Comparison of ENCODE assay signal across 14 mouse cellular contexts in genomic region chr17:44397829-44398228, GRCm38 (mm10).
DNase-seq lines count a peak whose midpoint lies in the region; ATAC-seq and TF ChIP-seq lines count a peak whose summit lies in the region.
"Had no signal": no experiment of that assay in that cellular context is flagged by ENCODE, and none has a peak within 500 bp of the region (broad histone marks: within the 10 kb centered on the region; RNA-seq: fewer than 3 reads in every experiment).

No protein-coding gene starts in this region.

- no peaks in the 10 kb centered on the region for H3K36me3 ChIP-seq in limb, embryonic 12.5 days
- no peaks in the 10 kb centered on the region for H3K36me3 ChIP-seq in limb, embryonic 10.5 days
- H3K36me3 ChIP-seq in forebrain, embryonic 16.5 days (ENCODE audit: control insufficient read depth, insufficient read depth), result no peaks in the 10 kb centered on the region
- no peaks in the 10 kb centered on the region for H3K36me3 ChIP-seq in neural tube, embryonic 13.5 days
- H3K36me3 ChIP-seq in intestine, postnatal 0 days (ENCODE audit: control insufficient read depth, insufficient read depth), result no peaks in the 10 kb centered on the region
- H3K36me3 ChIP-seq: limb, embryonic 13.5 days; midbrain, embryonic 12.5 days had no signal

- H3K9ac ChIP-seq in limb, embryonic 12.5 days (replicated peaks), result no peak overlapping the region
- no peak overlapping the region for H3K9ac ChIP-seq in forebrain, embryonic 16.5 days (replicated peaks; ENCODE audit: low read depth, low read length)
- H3K9ac ChIP-seq in neural tube, embryonic 13.5 days, result no peak overlapping the region
- H3K9ac ChIP-seq in intestine, postnatal 0 days (ENCODE audit: low read depth, low read length), result no peak overlapping the region
- H3K9ac ChIP-seq: limb, embryonic 13.5 days; lung, embryonic 14.5 days; midbrain, embryonic 12.5 days had no signal

- no peak overlapping the region for H3K4me3 ChIP-seq in limb, embryonic 12.5 days (replicated peaks)
- no peak overlapping the region for H3K4me3 ChIP-seq in limb, embryonic 10.5 days
- no peak overlapping the region for H3K4me3 ChIP-seq in forebrain, embryonic 16.5 days (replicated peaks; ENCODE audit: low read length)
- H3K4me3 ChIP-seq in neural tube, embryonic 13.5 days, result no peak overlapping the region
- H3K4me3 ChIP-seq in intestine, postnatal 0 days (ENCODE audit: low read depth, low read length), result no peak overlapping the region
- H3K4me3 ChIP-seq: limb, embryonic 13.5 days; midbrain, embryonic 12.5 days had no signal

- ATAC-seq in limb, embryonic 12.5 days (ENCODE audit: insufficient number of reproducible peaks, insufficient read depth, low FRiP score, low TSS enrichment, low read depth), result no peak
- peak; percentile 80 for ATAC-seq in forebrain, embryonic 16.5 days
- ATAC-seq in neural tube, embryonic 13.5 days (ENCODE audit: low read depth), result peak; percentile 86
- ATAC-seq in intestine, postnatal 0 days, result no peak
- no peak for ATAC-seq in CD4-positive, CD25-positive, alpha-beta regulatory T cell, adult 4 months

- no peak overlapping the region for H3K4me2 ChIP-seq in limb, embryonic 12.5 days
- H3K4me2 ChIP-seq in forebrain, embryonic 16.5 days (ENCODE audit: low read length), result no peak overlapping the region
- 0 out of 2 replicates have a peak overlapping the region, but pooled peaks have one; percentile 11 for H3K4me2 ChIP-seq in neural tube, embryonic 13.5 days
- no peak overlapping the region for H3K4me2 ChIP-seq in intestine, postnatal 0 days (replicated peaks; ENCODE audit: low read depth)
- H3K4me2 ChIP-seq: limb, embryonic 13.5 days; lung, embryonic 14.5 days; midbrain, embryonic 12.5 days had no signal

- H3K9me3 ChIP-seq in limb, embryonic 12.5 days, result no peaks in the 10 kb centered on the region
- no peaks in the 10 kb centered on the region for H3K9me3 ChIP-seq in limb, embryonic 10.5 days (replicated peaks)
- no peaks in the 10 kb centered on the region for H3K9me3 ChIP-seq in forebrain, embryonic 16.5 days (ENCODE audit: control insufficient read depth, low read length)
- no peaks in the 10 kb centered on the region for H3K9me3 ChIP-seq in neural tube, embryonic 13.5 days
- H3K9me3 ChIP-seq in intestine, postnatal 0 days (ENCODE audit: control insufficient read depth), result no peaks in the 10 kb centered on the region
- H3K9me3 ChIP-seq: limb, embryonic 13.5 days; midbrain, embryonic 12.5 days had no signal

- 0 out of 2 replicates have a peak, but pooled peaks cover 4% of the 10 kb centered on the region for H3K27me3 ChIP-seq in limb, embryonic 12.5 days
- no peaks in the 10 kb centered on the region for H3K27me3 ChIP-seq in limb, embryonic 10.5 days (ENCODE audit: low read depth, poor library complexity, severe bottlenecking)
- peaks cover 56% of the 10 kb centered on the region for H3K27me3 ChIP-seq in forebrain, embryonic 16.5 days (replicated peaks; ENCODE audit: control insufficient read depth, insufficient read depth, low read length)
- peaks cover 64% of the 10 kb centered on the region for H3K27me3 ChIP-seq in neural tube, embryonic 13.5 days
- no peaks in the 10 kb centered on the region for H3K27me3 ChIP-seq in intestine, postnatal 0 days (replicated peaks; ENCODE audit: control insufficient read depth, insufficient read depth, low read length)
- H3K27me3 ChIP-seq: midbrain, embryonic 12.5 days had no signal

- 50% methylated on average over 5 of the region's 5 CpGs for WGBS in limb, embryonic 12.5 days
- WGBS in limb, embryonic 10.5 days, result 65% methylated on average over 5 of the region's 5 CpGs
- 3% methylated on average over 5 of the region's 5 CpGs for WGBS in forebrain, embryonic 16.5 days
- 17% methylated on average over 5 of the region's 5 CpGs for WGBS in neural tube, embryonic 13.5 days
- 89% methylated on average over 5 of the region's 5 CpGs for WGBS in intestine, postnatal 0 days

- DNase-seq in limb, embryonic 10.5 days (ENCODE audit: low spot score), result no peak
- peak; percentile 27 for DNase-seq in embryo, embryonic 11 days
- no peak for DNase-seq in adrenal gland, postnatal 4 days (ENCODE audit: low spot score in 2 of 2)
- DNase-seq: adrenal gland, postnatal 36 days; gastrocnemius, postnatal 36 days; kidney, adult 18-20 months; lung, embryonic 14.5 days had no signal

- peak overlapping the region; percentile 1; the same call in 1 of the 2 replicates for H3K27ac ChIP-seq in limb, embryonic 12.5 days
- no peak overlapping the region for H3K27ac ChIP-seq in limb, embryonic 10.5 days
- H3K27ac ChIP-seq in forebrain, embryonic 16.5 days (ENCODE audit: low read length), result no peak overlapping the region
- H3K27ac ChIP-seq in neural tube, embryonic 13.5 days (replicated peaks), result peak overlapping the region; percentile 13; the same call in 1 of the 2 replicates
- no peak overlapping the region for H3K27ac ChIP-seq in intestine, postnatal 0 days (ENCODE audit: low read depth, low read length)
- H3K27ac ChIP-seq: limb, embryonic 13.5 days; midbrain, embryonic 12.5 days had no signal

- TF ChIP-seq CTCF in intestine, postnatal 0 days (IDR thresholded peaks at IDR 0.05; ENCODE audit: low read depth), result no peak

- no peaks in the 10 kb centered on the region; the same call in 1 of the 2 replicates for H3K4me1 ChIP-seq in limb, embryonic 12.5 days (replicated peaks)
- H3K4me1 ChIP-seq in limb, embryonic 10.5 days, result peaks cover 15% of the 10 kb centered on the region
- H3K4me1 ChIP-seq in forebrain, embryonic 16.5 days (replicated peaks; ENCODE audit: control insufficient read depth, insufficient read depth, low read length), result peaks cover 8% of the 10 kb centered on the region
- H3K4me1 ChIP-seq in neural tube, embryonic 13.5 days (replicated peaks), result peaks cover 18% of the 10 kb centered on the region
- no peaks in the 10 kb centered on the region for H3K4me1 ChIP-seq in intestine, postnatal 0 days (replicated peaks; ENCODE audit: control insufficient read depth, insufficient read depth, low read length)
- H3K4me1 ChIP-seq: limb, embryonic 13.5 days had no signal

Comparison
In these comparisons a context has a peak if more than half of its experiments do, and no peak if none do; other contexts are left out.
1. H3K27ac ChIP-seq: peak in limb, embryonic 12.5 days (single experiment) and neural tube, embryonic 13.5 days (single experiment); none in limb, embryonic 10.5 days (single experiment), forebrain, embryonic 16.5 days (single experiment) and intestine, postnatal 0 days (single experiment).
2. ATAC-seq: peak in forebrain, embryonic 16.5 days (single experiment) and neural tube, embryonic 13.5 days (single experiment); none in limb, embryonic 12.5 days (single experiment), intestine, postnatal 0 days (single experiment) and CD4-positive, CD25-positive, alpha-beta regulatory T cell, adult 4 months (single experiment).